Mouse (Mus musculus) urinary bladder, adult 18-20 months (tissue): ENCODE data around the gene Fyco1.

Experiments
- DNase-seq, 2 experiments: peaks; one replicate each; pipeline ENCODE4 v3.0.0; 2022; ENCODE audit warnings: low spot score in 2 of 2, mixed read lengths in 2 of 2

Gene Fyco1

GRCm38 (mm10) chr9:123740799-123741198, 110.9 kb downstream of the Fyco1 start:
- no peak for DNase-seq
